Mouse (Mus musculus): ENCODE data around the gene Gclm.
"Not testable (repeated sequence)": the region's sequence is repeated elsewhere in the genome, so short reads cannot be mapped to it uniquely, and the experiment has no call there.

DNA sequence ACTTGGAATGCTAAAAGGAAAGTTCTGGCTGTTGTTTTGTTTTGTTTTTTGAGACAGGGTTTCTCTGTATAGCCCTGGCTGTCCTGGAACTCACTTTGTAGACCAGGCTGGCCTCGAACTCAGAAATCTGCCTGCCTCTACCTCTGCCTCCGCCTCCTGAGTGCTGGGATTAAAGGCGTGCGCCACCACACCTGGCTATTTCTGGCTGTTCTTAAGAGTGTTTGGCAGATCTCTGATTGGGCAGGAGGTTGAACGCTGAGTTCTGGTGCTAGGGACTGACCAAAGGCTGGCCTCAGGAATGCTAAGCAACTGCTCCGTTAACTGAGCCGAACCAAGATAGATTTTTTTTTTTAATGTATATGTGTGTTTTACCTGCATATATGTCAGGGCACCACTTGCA, 8.7 kb downstream of the Gclm start:
- not testable (repeated sequence) for TF ChIP-seq CTCF (IDR thresholded peaks at IDR 0.05; ENCODE audit: low read depth, low read length); GATA1 (IDR thresholded peaks at IDR 0.05; ENCODE audit: borderline replicate concordance, low read length); POLR2AphosphoS5 (IDR thresholded peaks at IDR 0.05; ENCODE audit: insufficient replicate concordance, low read depth, low read length); TAL1 (conservative IDR thresholded peaks at IDR 0.05; ENCODE audit: low read depth, low read length)

Measured in G1E (cell line).